Comparison of ENCODE assay signal across 14 mouse cellular contexts in genomic region chr10:117790421-117791170, GRCm38 (mm10). TPM values are rescaled to one million over a fixed set of nuclear protein-coding genes. Genes with fewer than 3 reads are reported as not detected.
DNase-seq lines count a peak whose midpoint lies in the region; ATAC-seq and TF ChIP-seq lines count a peak whose summit lies in the region.
"Had no signal": no experiment of that assay in that cellular context is flagged by ENCODE, and none has a peak within 500 bp of the region (broad histone marks: within the 10 kb centered on the region; RNA-seq: fewer than 3 reads in every experiment).

No protein-coding gene starts in this region.

- H3K4me2 ChIP-seq in forebrain, embryonic 15.5 days (replicated peaks), result no peak overlapping the region
- no peak overlapping the region for H3K4me2 ChIP-seq in intestine, embryonic 16.5 days (ENCODE audit: low read depth, low read length)
- H3K4me2 ChIP-seq in intestine, postnatal 0 days (replicated peaks; ENCODE audit: low read depth), result no peak overlapping the region
- peak overlapping the region; percentile 71; the same call in 1 of the 2 replicates for H3K4me2 ChIP-seq in stomach, embryonic 15.5 days

- H3K27ac ChIP-seq in forebrain, embryonic 10.5 days, result no peak overlapping the region
- no peak overlapping the region for H3K27ac ChIP-seq in forebrain, embryonic 15.5 days (replicated peaks)
- H3K27ac ChIP-seq in intestine, embryonic 16.5 days (ENCODE audit: low read length), result no peak overlapping the region
- H3K27ac ChIP-seq in intestine, postnatal 0 days (ENCODE audit: low read depth, low read length), result no peak overlapping the region
- H3K27ac ChIP-seq in stomach, embryonic 15.5 days, result no peak overlapping the region
- H3K27ac ChIP-seq: hindbrain, embryonic 13.5 days had no signal

- no peaks in the 10 kb centered on the region for H3K27me3 ChIP-seq in forebrain, embryonic 10.5 days (ENCODE audit: poor library complexity, severe bottlenecking)
- H3K27me3 ChIP-seq in forebrain, embryonic 15.5 days, result no peaks in the 10 kb centered on the region
- H3K27me3 ChIP-seq in intestine, embryonic 16.5 days (replicated peaks; ENCODE audit: control insufficient read depth, insufficient read depth, low read length), result no peaks in the 10 kb centered on the region
- H3K27me3 ChIP-seq in intestine, postnatal 0 days (replicated peaks; ENCODE audit: control insufficient read depth, insufficient read depth, low read length), result no peaks in the 10 kb centered on the region
- no peaks in the 10 kb centered on the region for H3K27me3 ChIP-seq in stomach, embryonic 15.5 days (replicated peaks)
- H3K27me3 ChIP-seq: hindbrain, embryonic 13.5 days had no signal

- no peak for ATAC-seq in forebrain, embryonic 15.5 days (replicated peaks)
- no peak for ATAC-seq in intestine, embryonic 16.5 days
- no peak for ATAC-seq in intestine, postnatal 0 days
- no peak for ATAC-seq in stomach, embryonic 15.5 days (ENCODE audit: insufficient read depth, low FRiP score, low read depth)

- no peaks in the 10 kb centered on the region for H3K9me3 ChIP-seq in forebrain, embryonic 10.5 days
- H3K9me3 ChIP-seq in forebrain, embryonic 15.5 days, result no peaks in the 10 kb centered on the region
- no peaks in the 10 kb centered on the region for H3K9me3 ChIP-seq in intestine, embryonic 16.5 days (ENCODE audit: control insufficient read depth, low read length)
- no peaks in the 10 kb centered on the region for H3K9me3 ChIP-seq in intestine, postnatal 0 days (ENCODE audit: control insufficient read depth)
- H3K9me3 ChIP-seq in stomach, embryonic 15.5 days, result no peaks in the 10 kb centered on the region
- H3K9me3 ChIP-seq: hindbrain, embryonic 13.5 days had no signal

- TF ChIP-seq CTCF in intestine, postnatal 0 days (IDR thresholded peaks at IDR 0.05; ENCODE audit: low read depth), result no peak

- DNase-seq in forebrain, embryonic 10.5 days (ENCODE audit: extremely low spot score, low spot score), result no peak
- DNase-seq in testis, postnatal 10 days (ENCODE audit: low spot score), result peak; percentile 25
- no peak for DNase-seq in testis, postnatal 14 days (ENCODE audit: low spot score)
- no peak for DNase-seq in adrenal gland, postnatal 36 days
- DNase-seq: cerebellum, adult 11 months; kidney, adult 18-20 months; lung, postnatal 10 days; midbrain, embryonic 14.5 days; thymus, postnatal 25 days had no signal

- H3K36me3 ChIP-seq in forebrain, embryonic 10.5 days (replicated peaks), result peaks cover 49% of the 10 kb centered on the region
- peaks cover 22% of the 10 kb centered on the region for H3K36me3 ChIP-seq in forebrain, embryonic 15.5 days
- peaks cover 4% of the 10 kb centered on the region; the same call in 1 of the 2 replicates for H3K36me3 ChIP-seq in intestine, embryonic 16.5 days (ENCODE audit: control insufficient read depth, insufficient read depth, low read length)
- H3K36me3 ChIP-seq in intestine, postnatal 0 days (ENCODE audit: control insufficient read depth, insufficient read depth), result peaks cover 7% of the 10 kb centered on the region
- peaks cover 11% of the 10 kb centered on the region for H3K36me3 ChIP-seq in stomach, embryonic 15.5 days

- H3K9ac ChIP-seq in forebrain, embryonic 15.5 days (replicated peaks), result no peak overlapping the region
- H3K9ac ChIP-seq in intestine, embryonic 16.5 days (ENCODE audit: low read depth, low read length), result 0 out of 2 replicates have a peak overlapping the region, but pooled peaks have one; percentile 12
- no peak overlapping the region for H3K9ac ChIP-seq in intestine, postnatal 0 days (ENCODE audit: low read depth, low read length)
- no peak overlapping the region for H3K9ac ChIP-seq in stomach, embryonic 15.5 days

- peak overlapping the region; percentile 92; the same call in 1 of the 2 replicates for H3K4me3 ChIP-seq in forebrain, embryonic 10.5 days
- H3K4me3 ChIP-seq in forebrain, embryonic 15.5 days, result no peak overlapping the region
- H3K4me3 ChIP-seq in intestine, embryonic 16.5 days (ENCODE audit: low read length), result no peak overlapping the region
- no peak overlapping the region for H3K4me3 ChIP-seq in intestine, postnatal 0 days (ENCODE audit: low read depth, low read length)
- 0 out of 2 replicates have a peak overlapping the region, but pooled peaks have one; percentile 77 for H3K4me3 ChIP-seq in stomach, embryonic 15.5 days (replicated peaks)

- 94% methylated on average over 17 of the region's 17 CpGs for WGBS in forebrain, embryonic 10.5 days
- 96% methylated on average over 17 of the region's 17 CpGs for WGBS in forebrain, embryonic 15.5 days
- WGBS in intestine, embryonic 16.5 days, result 93% methylated on average over 17 of the region's 17 CpGs
- WGBS in intestine, postnatal 0 days, result 90% methylated on average over 17 of the region's 17 CpGs
- 93% methylated on average over 17 of the region's 17 CpGs for WGBS in stomach, embryonic 15.5 days

- peaks cover 22% of the 10 kb centered on the region for H3K4me1 ChIP-seq in forebrain, embryonic 10.5 days
- peaks cover 19% of the 10 kb centered on the region for H3K4me1 ChIP-seq in forebrain, embryonic 15.5 days
- peaks cover 17% of the 10 kb centered on the region for H3K4me1 ChIP-seq in intestine, embryonic 16.5 days (ENCODE audit: control insufficient read depth, insufficient read depth, low read length)
- H3K4me1 ChIP-seq in intestine, postnatal 0 days (replicated peaks; ENCODE audit: control insufficient read depth, insufficient read depth, low read length), result no peaks in the 10 kb centered on the region
- H3K4me1 ChIP-seq in stomach, embryonic 15.5 days, result peaks cover 11% of the 10 kb centered on the region

RNA-seq across cellular contexts. Expression of gene Nup107, which starts 1.9 kb away (rescaled TPM):
- 113 and 116 TPM in 2 replicates for polyA plus RNA-seq in forebrain, embryonic 10.5 days (2016; fragmentation: Nextera tagmentation; extraction: Ambion mirVana)
- 58.0 and 59.5 TPM in 2 replicates for polyA plus RNA-seq in forebrain, embryonic 15.5 days (2015; fragmentation: Nextera tagmentation; extraction: Ambion mirVana)
- polyA plus RNA-seq in intestine, embryonic 16.5 days (2015; fragmentation: Nextera tagmentation; extraction: Ambion mirVana), result 42.0 and 48.8 TPM in 2 replicates
- 13.5 and 16.2 TPM in 2 replicates for polyA plus RNA-seq in intestine, postnatal 0 days (2015; fragmentation: Nextera tagmentation; extraction: Ambion mirVana)
- polyA plus RNA-seq in stomach, embryonic 15.5 days (2015; fragmentation: Nextera tagmentation; extraction: Ambion mirVana), result 53.3 and 64.8 TPM in 2 replicates
- 10 to 100 TPM; 15.0 to 15.4 TPM for total RNA-seq in adrenal gland, postnatal 36 days (2021)

RNA-seq across cellular contexts. Expression of gene Slc35e3, which starts 44.4 kb away (rescaled TPM):
- 22.4 TPM in 2 replicates for polyA plus RNA-seq in forebrain, embryonic 10.5 days (2016; fragmentation: Nextera tagmentation; extraction: Ambion mirVana)
- polyA plus RNA-seq in forebrain, embryonic 15.5 days (2015; fragmentation: Nextera tagmentation; extraction: Ambion mirVana), result 29.6 and 31.7 TPM in 2 replicates
- 8.5 and 10.1 TPM in 2 replicates for polyA plus RNA-seq in intestine, embryonic 16.5 days (2015; fragmentation: Nextera tagmentation; extraction: Ambion mirVana)
- 13.5 TPM in 2 replicates for polyA plus RNA-seq in intestine, postnatal 0 days (2015; fragmentation: Nextera tagmentation; extraction: Ambion mirVana)
- 14.5 and 16.5 TPM in 2 replicates for polyA plus RNA-seq in stomach, embryonic 15.5 days (2015; fragmentation: Nextera tagmentation; extraction: Ambion mirVana)
- 10 to 100 TPM; 15.1 to 15.6 TPM for total RNA-seq in adrenal gland, postnatal 36 days (2021)

RNA-seq across cellular contexts. Expression of gene Rap1b, which starts 55.2 kb away (rescaled TPM):
- 136 and 141 TPM in 2 replicates for polyA plus RNA-seq in forebrain, embryonic 10.5 days (2016; fragmentation: Nextera tagmentation; extraction: Ambion mirVana)
- 132 and 138 TPM in 2 replicates for polyA plus RNA-seq in forebrain, embryonic 15.5 days (2015; fragmentation: Nextera tagmentation; extraction: Ambion mirVana)
- polyA plus RNA-seq in intestine, embryonic 16.5 days (2015; fragmentation: Nextera tagmentation; extraction: Ambion mirVana), result 157 and 163 TPM in 2 replicates
- polyA plus RNA-seq in intestine, postnatal 0 days (2015; fragmentation: Nextera tagmentation; extraction: Ambion mirVana), result 132 and 134 TPM in 2 replicates
- polyA plus RNA-seq in stomach, embryonic 15.5 days (2015; fragmentation: Nextera tagmentation; extraction: Ambion mirVana), result 177 and 188 TPM in 2 replicates
- 100 to 1,000 TPM; 138 to 145 TPM for total RNA-seq in adrenal gland, postnatal 36 days (2021)

Comparison
In these comparisons a context has a peak if more than half of its experiments do, and no peak if none do; other contexts are left out.
1. H3K4me3 ChIP-seq: peak in forebrain, embryonic 10.5 days (single experiment) and stomach, embryonic 15.5 days (single experiment); none in forebrain, embryonic 15.5 days (single experiment), intestine, embryonic 16.5 days (single experiment) and intestine, postnatal 0 days (single experiment).